Mouse (Mus musculus) spleen, adult 12 weeks (tissue): ENCODE results near the gene Eddm3b.
A peak's percentile ranks its signal among the peaks of the same experiment; 100 is the strongest.

Experiments
- DNase-seq: peaks from one replicate; pipeline ENCODE4 v3.0.0; 2022; ENCODE audit warnings: low spot score

The Eddm3b gene

DNA sequence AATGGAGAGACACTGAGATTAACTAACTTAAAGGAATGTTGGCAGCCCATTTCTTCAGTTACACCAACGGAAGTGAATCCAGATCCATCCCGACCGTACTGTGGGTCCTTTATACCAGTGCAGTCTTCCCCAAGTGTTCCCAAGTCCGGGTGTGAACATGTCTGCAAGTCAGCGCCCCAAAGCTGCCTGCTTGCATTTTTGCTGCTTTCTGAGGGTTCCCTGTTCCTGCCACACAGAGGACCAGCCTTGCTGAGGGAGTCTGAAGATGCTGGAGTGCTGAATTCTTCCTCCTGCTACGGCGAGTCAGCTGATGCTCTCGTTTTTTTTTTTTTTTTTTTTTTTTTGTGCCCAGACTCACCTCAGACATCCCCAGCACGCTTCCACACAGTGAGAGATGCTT, 19.3 kb upstream of the Eddm3b start:
- DNase-seq = no peak

DNA sequence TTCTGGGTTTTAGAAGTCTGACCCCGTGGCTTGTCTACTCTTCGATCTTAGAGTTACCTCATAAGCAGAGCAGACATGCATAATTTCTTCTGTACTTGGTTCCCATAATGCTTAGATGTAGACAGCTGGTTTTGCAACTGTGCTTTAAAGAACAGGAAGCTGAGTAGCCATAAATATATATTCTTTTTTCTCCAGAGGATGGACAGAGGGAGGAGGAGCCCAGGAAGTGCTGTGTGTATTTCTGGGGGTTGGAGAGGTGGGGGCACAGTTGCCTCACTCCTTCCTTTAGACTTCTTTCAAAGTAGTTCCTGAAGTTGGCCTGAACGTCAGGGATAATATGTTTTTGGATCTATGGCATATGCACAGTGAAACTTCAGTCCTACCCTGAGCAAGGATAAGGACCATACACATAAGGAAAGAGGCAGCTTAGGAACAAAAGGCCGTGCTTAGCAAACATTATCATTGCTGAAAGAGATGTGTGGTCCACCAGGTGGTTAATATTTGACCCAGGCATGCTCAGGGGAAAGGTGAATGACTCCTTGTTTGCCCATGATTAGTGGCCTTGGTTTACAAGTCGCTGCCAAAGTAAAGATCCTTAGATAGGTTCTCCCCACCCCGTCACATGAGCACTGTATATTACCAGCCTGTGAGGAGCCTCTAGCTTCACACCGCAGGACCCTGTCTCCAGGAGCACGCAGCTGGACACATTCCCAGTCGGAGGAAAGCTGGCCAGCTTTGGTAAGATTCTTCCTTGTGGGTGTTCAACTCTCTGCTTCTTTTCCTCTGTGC, 18.3 kb upstream of the Eddm3b start:
- no peak for DNase-seq

- DNase-seq = peak; percentile 30
These were observed 15.9 kb upstream of the Eddm3b start for GRCm38 (mm10) chr14:51098300-51098699.

DNA sequence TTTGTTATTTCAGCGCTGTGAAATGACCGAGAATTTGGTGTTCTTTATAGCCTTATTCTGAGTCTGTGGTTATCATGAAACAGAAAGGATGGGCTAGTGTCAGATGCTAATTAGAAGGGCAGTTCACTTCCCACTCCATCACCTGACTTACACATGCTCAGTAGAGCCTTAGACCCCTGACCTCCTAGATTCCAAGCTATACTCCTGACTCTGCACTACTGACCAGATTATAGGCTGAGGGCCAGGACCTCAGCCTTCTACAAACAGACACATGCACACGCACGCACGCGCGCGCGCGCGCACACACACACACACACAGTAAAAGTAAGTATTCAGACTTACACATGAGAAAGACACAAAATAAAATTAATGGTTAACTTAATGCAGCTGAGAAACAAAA, 15.3 kb upstream of the Eddm3b start:
- no peak for DNase-seq

- DNase-seq = no peak
These were observed 12.9 kb upstream of the Eddm3b start for GRCm38 (mm10) chr14:51101284-51101683.

- DNase-seq = peak; percentile 62
These were observed 11.0 kb upstream of the Eddm3b start for GRCm38 (mm10) chr14:51103217-51103616.

DNA sequence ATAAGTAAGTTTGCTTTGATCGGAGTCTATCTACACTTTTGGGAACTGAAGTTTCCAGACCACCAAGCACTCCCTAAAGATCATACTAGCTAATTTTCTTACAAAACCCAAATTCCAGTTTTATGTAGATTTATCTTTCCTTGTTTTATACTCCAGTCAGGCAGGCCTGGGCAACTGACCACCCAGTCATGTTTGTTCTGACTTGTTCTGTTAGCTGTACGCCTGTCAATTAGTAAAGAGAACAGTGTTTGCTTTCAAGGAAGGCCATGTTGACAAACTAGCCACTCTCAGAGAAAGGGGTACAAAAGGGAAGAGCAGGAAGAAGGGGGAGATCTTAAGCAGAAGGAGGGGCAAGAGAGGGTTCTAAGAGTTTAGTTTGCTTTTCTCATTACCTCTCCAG, 9.9 kb upstream of the Eddm3b start:
- no peak for DNase-seq

DNA sequence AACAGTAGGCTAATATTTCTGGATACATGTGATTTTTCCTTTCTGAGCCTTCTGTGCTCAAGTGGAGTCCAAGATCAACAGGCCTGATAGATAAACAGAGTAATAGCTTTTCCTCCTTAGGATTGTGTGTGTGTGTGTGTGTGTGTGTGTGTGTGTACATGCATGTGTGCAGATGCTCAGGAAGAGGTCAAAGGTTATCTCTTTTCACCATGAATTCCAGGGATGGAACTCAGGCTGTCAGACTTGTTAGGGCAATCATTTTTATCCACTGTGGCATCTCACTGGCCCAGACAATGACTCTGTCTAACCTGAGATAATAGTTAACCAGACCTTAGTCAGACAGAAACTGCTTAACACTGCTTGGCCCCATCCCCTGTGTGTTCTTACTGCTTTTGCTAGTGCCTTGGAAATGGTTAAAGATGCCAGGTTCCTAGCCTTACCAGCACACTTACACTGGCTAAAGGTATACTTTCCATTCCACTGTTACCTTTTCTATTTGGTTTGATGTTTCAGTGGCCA, 7.7 kb upstream of the Eddm3b start:
- no peak for DNase-seq

DNA sequence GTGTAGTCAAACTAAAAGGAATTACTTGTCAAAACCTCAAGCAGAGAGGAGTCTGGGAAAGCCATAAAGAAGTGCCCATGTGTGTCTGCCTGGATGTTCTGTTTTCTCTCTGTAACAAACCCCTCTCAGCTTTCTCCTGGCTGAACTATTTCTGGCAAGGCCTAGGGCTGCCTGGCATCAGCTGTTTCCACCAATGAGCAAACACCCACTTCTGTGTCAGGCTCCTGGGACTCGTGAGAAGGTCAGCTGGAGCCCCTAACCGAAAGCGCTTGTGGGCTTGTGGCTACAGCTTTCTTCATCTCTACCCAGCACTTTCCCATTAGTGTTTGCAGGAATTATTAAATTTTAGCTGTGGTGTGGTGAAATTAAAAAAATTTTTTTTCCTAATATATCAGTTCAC, 2.3 kb upstream of the Eddm3b start:
- DNase-seq = no peak

DNA sequence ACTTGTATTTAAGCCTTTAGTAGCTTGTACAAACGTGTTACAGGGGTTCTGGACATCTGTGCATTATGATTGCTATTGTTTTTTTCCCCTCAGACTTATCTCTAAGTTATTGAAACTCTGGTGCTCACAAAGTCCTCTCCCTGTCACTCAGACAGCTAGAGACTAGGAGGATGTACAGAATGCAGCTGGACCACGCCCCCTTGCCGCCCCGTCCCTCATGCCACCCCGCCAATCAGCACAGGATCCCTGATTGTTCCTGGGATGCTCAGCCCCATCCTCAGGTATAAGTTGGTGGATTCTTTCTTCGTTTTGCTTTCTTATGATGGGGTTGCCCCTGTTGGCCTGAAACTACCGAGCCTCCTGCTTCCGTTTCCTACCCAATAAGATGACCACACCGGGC, 750 bp upstream of the Eddm3b start:
- no peak for DNase-seq

DNA sequence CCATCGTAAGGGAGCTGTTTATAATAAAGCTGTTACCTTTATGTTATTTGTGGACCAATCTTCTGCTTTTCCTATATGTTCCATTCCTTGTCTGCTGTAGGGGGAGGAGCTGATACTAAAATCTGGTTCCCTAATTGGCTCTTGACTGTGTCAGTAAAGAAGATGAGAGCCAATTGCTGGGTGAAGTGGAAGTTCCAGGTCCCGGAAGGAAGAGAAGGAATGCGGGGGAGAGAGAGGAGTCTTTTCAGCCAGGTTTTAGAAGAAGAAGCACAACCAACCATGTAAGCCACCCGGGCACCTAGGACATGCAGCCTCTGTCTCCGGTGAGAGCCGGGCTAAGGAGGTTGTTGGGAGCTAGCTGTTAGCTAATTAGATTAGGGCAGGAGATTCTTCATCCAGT, 11.5 kb downstream of the Eddm3b start:
- DNase-seq = no peak

DNA sequence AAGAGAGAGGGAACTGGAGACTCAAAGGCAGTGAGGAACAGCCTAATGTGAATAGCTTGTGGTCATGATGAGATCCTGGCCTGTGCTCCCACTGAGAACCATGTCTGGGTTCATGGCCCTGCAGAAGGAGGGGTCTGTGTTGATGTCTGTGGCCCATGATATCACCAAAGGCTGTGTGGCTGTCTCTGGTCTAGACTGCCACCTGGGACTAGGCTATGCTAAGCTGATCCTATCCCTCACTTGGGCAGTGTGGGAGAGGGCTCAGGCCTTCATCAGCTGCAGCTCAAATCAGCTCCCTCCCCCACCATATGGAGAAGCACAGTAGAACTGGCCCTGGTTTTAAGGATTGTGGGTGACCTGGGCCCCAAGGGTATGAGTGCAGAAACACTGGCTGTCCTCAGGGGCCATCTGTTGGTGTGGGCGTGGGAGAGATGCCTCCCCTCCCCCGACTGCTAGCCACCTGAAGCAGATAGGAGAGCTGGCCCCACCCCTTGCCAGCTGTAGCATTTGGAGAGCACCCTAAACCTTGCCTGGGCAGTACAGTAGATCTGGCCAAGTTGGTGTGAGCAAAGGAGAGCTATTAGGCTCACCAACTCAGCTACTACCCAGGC, 13.5 kb downstream of the Eddm3b start:
- DNase-seq = peak; percentile 53

DNA sequence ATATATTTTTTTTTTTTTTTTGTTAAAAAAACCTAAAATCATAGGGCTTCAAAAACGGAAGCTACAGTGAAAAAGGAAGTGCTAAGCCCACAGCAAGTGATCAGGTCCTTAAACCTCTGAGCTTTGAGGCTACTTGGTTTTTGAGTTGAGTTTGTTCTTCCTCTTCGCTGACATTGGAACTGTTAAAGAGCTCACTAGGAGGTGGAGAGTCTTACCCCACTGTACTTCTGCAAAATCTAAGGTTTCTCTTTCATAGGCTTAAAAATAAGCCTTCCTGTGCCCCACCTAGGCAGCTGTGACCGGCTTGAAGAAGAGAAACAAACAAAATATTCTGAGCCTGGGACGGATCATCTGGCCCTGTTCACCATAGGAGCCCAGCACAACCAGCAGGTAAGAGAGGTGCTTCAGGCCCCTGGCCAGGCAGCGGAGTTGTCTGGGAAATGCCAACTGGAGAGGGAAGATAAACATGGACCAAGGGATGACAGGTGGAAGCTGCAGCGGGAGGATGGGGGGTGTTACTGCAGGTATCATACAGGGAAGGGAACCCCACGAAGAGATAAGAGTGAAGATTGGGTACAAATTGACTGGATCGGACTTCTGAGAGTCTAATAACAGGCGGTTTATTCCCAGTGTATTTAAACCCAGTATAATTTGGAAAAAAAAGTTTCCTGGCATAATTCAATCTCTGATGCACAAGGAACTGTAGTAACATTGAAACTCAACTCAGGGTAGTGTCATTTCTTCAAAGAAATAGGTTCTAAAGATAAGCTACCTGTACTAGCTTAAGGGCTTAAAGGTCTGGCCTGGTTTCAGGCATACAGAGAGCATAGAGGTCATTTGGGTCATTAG, 14.8 kb downstream of the Eddm3b start:
- no peak for DNase-seq

DNA sequence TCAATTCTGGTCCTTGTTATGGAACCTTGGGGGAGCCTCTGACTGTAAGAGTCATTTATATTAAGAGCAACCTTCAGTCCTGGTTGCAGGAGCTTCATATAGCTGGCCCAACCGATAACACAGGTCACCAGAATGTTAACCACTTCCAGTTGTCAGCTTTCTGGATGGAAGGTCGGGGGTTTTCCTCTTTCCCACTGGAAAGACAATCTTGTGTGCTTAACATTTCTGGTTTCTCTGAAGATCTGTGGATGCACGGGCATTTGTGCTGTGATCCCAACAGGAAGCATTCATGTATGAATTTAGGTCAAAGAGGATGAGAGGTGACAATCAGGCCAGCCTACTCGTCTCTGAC, 15.4 kb downstream of the Eddm3b start:
- DNase-seq = no peak

DNA sequence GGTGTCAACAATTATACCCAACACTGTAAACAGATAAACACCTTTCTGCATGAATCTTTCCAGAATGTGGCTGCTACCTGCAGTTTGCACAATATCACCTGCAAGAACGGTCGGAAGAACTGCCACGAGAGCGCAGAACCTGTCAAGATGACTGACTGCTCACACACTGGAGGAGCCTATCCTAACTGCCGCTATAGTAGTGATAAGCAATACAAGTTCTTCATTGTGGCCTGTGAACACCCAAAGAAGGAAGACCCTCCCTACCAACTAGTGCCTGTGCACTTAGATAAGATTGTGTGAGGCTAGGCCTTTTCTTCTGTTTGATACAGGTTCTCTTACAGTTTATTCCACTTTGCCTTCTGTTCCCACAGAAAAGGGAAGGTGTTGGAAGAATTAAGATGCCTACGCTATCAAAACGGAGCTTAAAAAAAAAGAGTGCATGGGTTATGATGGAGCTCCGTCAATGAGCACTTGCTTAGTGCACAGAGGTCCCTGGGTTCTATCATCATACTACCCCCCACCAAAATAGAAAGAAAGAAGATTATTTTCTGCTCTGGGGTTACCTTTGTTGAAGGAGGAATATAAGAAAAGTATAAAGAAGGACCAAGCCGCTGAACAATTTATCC, 16.2 kb downstream of the Eddm3b start:
- no peak for DNase-seq

DNA sequence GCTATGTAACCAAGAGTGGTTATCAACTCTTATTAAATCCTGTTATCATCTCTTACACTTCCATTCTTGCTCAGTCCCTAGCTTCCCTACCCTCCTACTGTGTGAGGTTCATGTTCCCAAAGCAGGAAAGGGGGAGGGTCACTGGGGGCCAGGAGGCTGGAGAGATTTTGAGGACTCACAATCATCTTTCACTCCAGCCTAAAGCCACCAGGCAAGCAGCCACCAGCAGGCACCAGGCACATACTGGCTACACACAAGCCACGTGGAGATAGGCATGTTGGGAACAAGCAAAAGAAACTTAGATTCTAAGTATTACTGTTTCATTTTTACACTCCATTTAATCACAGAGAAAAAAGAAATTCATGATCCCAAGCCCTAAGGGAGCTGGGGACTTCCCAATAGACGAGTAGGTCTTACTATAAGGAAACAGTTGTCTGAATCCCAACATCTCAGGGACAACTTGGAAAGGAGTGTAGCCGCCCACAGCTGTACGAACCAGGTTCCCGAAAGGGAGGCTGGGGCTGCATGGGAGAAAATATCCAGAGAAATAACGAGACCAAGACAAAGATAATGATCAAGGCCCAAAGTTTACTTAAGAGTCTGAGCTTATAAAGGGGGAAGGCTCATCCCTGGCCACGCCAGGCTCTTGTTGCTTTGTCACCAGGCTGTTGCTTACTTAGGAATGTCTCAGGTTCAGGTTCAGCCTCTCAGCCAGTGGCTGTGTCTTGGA, 17.0 kb downstream of the Eddm3b start:
- DNase-seq = no peak

GRCm38 (mm10) chr14:51132372-51132771, 18.1 kb downstream of the Eddm3b start:
- no peak for DNase-seq

DNA sequence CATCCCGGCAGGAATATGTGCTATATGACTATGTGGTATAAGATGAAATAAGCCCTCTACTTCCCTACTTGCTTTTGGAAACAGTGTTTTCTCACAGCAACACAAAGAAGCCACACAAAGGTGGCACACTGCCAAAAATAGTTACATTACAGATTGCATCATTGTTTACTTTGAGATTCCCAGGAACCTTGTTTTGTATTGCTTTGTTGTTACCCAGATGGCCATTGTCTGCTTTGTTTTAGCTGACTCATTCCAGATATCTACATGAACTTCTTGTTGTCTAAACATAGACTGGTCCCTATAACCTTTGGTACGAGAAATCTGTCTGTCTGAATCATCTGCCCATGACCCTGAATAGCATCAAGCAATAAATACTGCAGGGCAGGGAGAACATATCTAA, 26.1 kb downstream of the Eddm3b start:
- no peak for DNase-seq

DNA sequence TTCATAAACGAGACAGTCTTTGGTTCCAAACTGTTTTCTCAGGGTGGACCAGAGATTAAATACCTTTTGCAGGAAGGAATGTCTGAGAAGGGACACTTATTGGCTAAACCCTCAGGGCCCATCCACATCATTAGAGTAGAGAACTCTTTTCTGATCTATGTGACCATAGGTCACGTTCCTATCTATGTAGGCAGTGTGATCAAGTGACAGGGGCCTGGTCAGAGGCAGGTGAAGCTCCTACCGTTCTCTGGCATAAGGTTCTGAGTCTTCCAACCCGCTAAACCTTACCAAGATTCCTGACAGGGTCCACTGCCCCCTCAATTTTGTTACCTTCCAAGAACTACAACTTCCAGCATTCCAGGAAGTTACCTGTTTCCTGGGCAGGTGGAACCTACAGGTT, 27.9 kb downstream of the Eddm3b start:
- no peak for DNase-seq

DNA sequence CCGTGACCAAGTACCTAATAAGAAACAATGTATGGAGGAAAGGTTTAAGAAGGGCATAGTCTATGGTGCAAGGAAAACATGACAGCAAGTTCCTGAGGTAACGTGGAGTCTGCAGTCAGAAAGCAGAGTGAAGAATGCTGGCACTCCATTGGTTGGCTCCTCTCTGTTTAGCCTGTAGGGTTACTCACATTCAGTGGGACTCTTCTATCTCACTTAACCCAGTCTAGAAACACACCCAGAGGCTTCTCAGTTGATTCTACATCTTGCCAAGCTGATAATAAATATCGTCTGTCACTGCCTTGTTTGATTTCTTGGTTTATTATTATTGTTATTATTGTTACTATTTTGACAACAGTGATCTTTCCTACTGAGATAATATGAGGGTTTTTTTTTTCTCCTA, 28.3 kb downstream of the Eddm3b start:
- DNase-seq = no peak

DNA sequence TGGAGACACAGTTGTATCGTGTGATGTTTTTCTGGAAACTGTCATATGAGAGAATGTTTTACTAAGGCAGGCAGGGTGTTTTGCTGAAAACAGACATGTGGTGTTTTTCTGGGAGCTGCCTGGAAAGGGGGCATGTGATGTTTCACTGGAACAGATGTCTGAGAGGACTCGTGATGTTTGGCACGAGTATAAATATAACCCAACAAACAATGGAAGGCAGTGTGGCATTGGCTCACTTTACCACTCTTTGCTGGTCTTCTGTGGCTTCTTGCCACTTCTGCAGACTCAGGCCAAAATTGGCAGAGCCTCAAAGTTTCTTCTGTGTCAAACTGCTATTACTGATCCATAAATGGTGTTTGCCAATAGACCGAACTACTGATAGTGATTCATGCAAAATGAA, 29.1 kb downstream of the Eddm3b start:
- no peak for DNase-seq

DNA sequence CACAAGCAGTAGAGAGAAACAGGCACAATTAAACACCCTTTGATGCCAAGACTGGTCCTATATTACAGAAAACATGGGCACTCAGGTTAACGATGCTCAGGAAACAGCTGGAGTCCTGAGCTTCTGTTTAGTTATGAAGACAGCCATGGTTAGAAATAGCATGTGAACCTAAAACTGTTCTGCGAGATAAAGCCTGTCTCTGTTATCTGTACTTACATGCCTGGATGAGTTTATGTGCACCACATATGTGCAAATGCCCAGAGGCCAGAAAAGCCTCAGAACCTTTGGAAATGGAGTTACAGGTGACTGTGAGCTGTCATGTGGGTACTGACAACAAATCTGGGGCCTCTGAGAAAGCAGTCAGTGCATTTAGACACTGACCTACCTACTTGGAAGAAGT, 29.7 kb downstream of the Eddm3b start:
- DNase-seq = no peak
